Mouse (Mus musculus) lung, embryonic 15.5 days (tissue): Measurements from ENCODE around the gene Pan2. TPM values are rescaled to one million over a fixed set of nuclear protein-coding genes. Genes with fewer than 3 reads are reported as not detected.

ENCODE experiments used
- ATAC-seq: fragments of 200-750 bp; cut with Nextera tagmentation; 2 replicates; pipeline ENCODE4 v1.8.0; 2017; ENCODE audit warnings: moderate number of reproducible peaks, borderline replicate concordance; ENCODE audit not compliant: low FRiP score, low TSS enrichment; ENCODE audit errors: extremely low read depth
- H3K27ac ChIP-seq: fragments of 300-500 bp; sonication (generic); 2 replicates; pipeline ENCODE4 v1.5.1; 2015; ENCODE audit warnings: moderate library complexity, mild to moderate bottlenecking, inconsistent platforms
- H3K27me3 ChIP-seq: fragments of 300-500 bp; sonication (generic); 2 replicates; pipeline ENCODE4 v1.6.1; 2015; ENCODE audit warnings: inconsistent platforms
- H3K36me3 ChIP-seq: fragments of 300-500 bp; sonication (generic); 2 replicates; pipeline ENCODE4 v1.6.1; 2015; ENCODE audit warnings: inconsistent platforms
- H3K4me1 ChIP-seq: fragments of 300-500 bp; sonication (generic); 2 replicates; pipeline ENCODE4 v1.6.1; 2015; ENCODE audit warnings: inconsistent platforms
- H3K4me2 ChIP-seq: fragments of 300-500 bp; sonication (generic); 2 replicates; pipeline ENCODE4 v1.6.1; 2015; ENCODE audit warnings: inconsistent platforms, mild to moderate bottlenecking, moderate library complexity
- H3K4me3 ChIP-seq: fragments of 300-500 bp; sonication (generic); 2 replicates; pipeline ENCODE4 v1.5.1; 2015; ENCODE audit warnings: mild to moderate bottlenecking, inconsistent platforms
- H3K9ac ChIP-seq: fragments of 300-500 bp; sonication (generic); 2 replicates; pipeline ENCODE4 v1.6.1; 2015; ENCODE audit warnings: inconsistent platforms
- H3K9me3 ChIP-seq: fragments of 300-500 bp; sonication (generic); 2 replicates; pipeline ENCODE4 v1.6.1; 2016; ENCODE audit warnings: inconsistent platforms
- WGBS: fragments of 180-500 bp; shearing (Covaris S2); methylation state at CpG from one replicate; pipeline ENCODE4 v1.1.7; 2015; 5-methylcytosine and 5-hydroxymethylcytosine counted together
- polyA plus RNA-seq: library from polyadenylated mRNA; unstranded; fragments of >200 nt; fragmentation: Nextera tagmentation; extraction: Ambion mirVana; gene quantifications from 2 replicates; pipeline ENCODE4 v1.2.1, GENCODE M21; 2015

Gene Pan2
- polyA plus RNA-seq, 1 experiment from 2014 or later = 34.5 TPM

DNA sequence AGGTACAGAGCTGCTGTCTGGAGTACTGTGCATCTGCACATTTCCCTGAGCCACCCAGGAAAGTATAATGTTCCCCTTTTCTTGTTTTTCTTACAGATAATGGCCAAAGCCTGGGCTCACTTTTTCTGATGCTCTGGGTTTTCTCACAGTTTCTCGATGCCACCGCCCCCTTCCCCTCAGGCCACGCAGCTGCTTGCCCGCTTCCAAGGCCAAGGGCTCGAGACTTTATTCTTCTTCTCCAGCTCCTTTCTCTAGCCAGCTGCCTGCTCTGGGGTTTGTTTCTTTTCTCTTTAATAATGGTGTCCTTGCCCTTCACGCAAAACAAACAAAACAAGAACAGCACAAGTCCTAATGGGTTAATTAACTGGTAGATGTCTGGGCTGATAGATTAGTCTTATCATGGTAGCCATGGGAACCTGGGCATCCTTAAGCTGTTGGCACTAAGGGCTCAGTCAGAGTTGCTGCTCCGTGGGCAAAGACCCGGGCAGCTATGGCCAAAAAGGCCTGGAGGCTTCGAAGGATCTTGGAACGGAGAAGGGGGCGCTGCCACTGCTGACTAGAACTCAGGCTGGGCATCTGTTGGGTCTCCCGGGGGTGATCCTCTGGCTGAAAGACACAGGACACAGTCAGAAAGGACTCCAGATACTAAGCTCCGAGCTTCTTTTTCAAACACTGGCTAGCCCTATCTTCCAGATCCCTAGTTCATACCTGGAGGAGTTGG, 6.6 kb upstream of the Pan2 start:
- Histone ChIP-seq H3K4me2 (no peak overlapping the region), H3K9ac (no peak overlapping the region), H3K27me3 (no peaks in the 10 kb centered on the region), H3K27ac (no peak overlapping the region), H3K4me1 (peaks cover 10% of the 10 kb centered on the region), H3K36me3 (peaks cover 3% of the 10 kb centered on the region; the same call in 1 of the 2 replicates), H3K4me3 (no peak overlapping the region), H3K9me3 (no peaks in the 10 kb centered on the region)
- ATAC-seq = no peak
- 68% methylated on average over 13 of the region's 13 CpGs for WGBS

DNA sequence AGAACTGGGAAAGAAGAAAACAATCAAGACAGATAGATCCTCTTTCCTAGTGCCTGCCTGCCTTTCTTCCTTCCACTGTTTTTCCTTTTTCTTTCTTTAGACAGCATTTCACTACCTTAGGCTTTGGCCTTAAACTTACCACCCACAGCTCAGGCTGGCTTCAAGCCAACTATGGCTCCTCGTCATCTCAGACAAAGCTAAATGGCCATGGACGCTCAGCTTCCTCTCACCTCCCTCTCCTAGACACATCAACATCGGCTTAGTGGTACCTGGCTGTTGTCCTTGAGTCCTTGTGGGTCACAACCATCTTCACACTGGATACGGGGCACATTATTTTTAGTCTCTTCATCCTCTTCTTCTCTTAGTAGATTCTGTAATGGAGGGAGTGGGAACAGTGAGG, 5.9 kb upstream of the Pan2 start:
- H3K9ac ChIP-seq = no peak overlapping the region
- WGBS = 51% methylated on average over 4 of the region's 4 CpGs
- 0 out of 2 replicates have a peak overlapping the region, but pooled peaks have one; percentile 9 for H3K27ac ChIP-seq
- H3K4me3 ChIP-seq = no peak overlapping the region
- peaks cover 13% of the 10 kb centered on the region for H3K4me1 ChIP-seq
- peaks cover 1% of the 10 kb centered on the region; the same call in 1 of the 2 replicates for H3K36me3 ChIP-seq
- no peaks in the 10 kb centered on the region for H3K9me3 ChIP-seq
- no peaks in the 10 kb centered on the region for H3K27me3 ChIP-seq
- ATAC-seq = peak; percentile 15; the same call in 1 of the 2 replicates
- H3K4me2 ChIP-seq = no peak overlapping the region

DNA sequence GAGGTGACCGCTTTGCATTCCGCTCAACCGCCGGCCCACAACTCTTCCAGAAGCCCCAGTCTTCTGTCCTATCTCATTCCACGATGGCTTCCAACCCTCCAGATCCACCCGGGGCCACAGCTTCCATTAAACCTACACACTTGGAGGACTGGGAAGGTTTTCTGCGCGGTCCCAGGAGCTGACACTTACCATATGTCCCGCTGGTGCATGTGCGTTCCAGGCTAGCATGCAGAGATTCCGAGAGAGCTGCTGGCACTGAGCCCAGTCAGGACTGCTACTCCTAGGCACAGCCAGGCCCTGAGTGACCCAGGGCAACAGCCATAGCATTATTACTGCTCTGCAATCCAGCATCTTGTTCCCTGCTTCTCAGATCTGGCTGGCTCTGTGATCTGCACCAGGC, 5.5 kb upstream of the Pan2 start:
- Histone ChIP-seq H3K27ac (0 out of 2 replicates have a peak overlapping the region, but pooled peaks have one; percentile 9), H3K9ac (no peak overlapping the region), H3K4me1 (peaks cover 17% of the 10 kb centered on the region), H3K4me2 (no peak overlapping the region), H3K27me3 (no peaks in the 10 kb centered on the region), H3K4me3 (no peak overlapping the region), H3K36me3 (no peaks in the 10 kb centered on the region), H3K9me3 (no peaks in the 10 kb centered on the region)
- peak; percentile 72; the same call in 1 of the 2 replicates for ATAC-seq
- 55% methylated on average over 11 of the region's 11 CpGs for WGBS

DNA sequence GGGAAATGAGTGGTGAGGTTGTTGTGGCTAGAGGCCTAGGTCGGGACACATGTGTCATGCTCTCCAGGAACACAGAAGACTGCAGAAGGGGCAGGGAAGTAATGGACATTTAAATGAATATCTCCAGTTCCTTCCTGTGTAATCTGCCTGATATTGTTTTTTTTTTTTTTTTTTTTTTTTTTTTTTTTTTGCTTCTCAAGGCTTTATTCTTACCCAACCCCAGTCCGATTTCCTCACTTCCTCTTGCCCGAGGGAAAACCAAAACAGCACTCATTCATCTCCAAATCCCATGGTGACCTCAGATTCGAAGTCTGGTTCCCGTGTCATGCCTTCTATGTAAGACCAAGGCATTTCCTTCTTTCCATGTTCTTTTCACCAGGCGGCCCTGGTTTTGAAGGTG, 4.9 kb upstream of the Pan2 start:
- Histone ChIP-seq H3K4me1 (peaks cover 17% of the 10 kb centered on the region), H3K9ac (no peak overlapping the region), H3K9me3 (no peaks in the 10 kb centered on the region), H3K27ac (no peak overlapping the region), H3K36me3 (no peaks in the 10 kb centered on the region), H3K4me3 (no peak overlapping the region), H3K27me3 (no peaks in the 10 kb centered on the region), H3K4me2 (no peak overlapping the region)
- ATAC-seq = no peak
- WGBS = 60% methylated on average over 6 of the region's 6 CpGs

DNA sequence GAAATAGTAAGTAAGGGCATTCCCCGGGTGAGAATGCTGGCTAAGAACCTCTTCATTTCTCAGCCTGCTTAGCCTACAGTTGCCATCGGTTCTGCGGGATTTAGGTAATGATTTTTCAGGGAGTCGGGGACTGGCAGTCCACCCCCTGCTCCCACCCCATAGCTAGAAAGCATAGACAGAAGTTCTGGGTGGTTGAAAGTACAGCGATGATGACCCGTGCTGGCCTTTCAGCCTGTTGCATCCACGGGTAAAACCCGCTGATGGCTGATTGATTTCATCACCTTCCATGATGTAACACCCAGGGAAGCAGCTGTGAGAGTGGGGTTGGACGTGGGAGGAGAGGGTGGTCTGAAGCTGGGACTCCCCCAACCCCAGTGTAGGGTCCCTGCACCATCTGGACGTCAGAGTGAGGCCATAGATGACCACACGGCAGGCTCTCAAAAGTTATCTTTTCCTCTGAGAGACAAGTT, 4.4 kb upstream of the Pan2 start, which contains the start of gene Il23a:
Gene Il23a (minus strand): TSS at position 51 of the 470 bp plus-strand sequence.
- Histone ChIP-seq H3K36me3 (no peaks in the 10 kb centered on the region), H3K4me2 (no peak within 1 kb of the TSS), H3K4me1 (peaks cover 17% of the 10 kb centered on the region), H3K4me3 (no peak within 1 kb of the TSS), H3K9me3 (no peaks in the 10 kb centered on the region), H3K27me3 (no peaks in the 10 kb centered on the region), H3K27ac (0 out of 2 replicates have a peak within 1 kb of the TSS, but pooled peaks have one; percentile 9), H3K9ac (no peak within 1 kb of the TSS)
- 81% methylated on average over 11 of the region's 11 CpGs for WGBS
- ATAC-seq = no peak

DNA sequence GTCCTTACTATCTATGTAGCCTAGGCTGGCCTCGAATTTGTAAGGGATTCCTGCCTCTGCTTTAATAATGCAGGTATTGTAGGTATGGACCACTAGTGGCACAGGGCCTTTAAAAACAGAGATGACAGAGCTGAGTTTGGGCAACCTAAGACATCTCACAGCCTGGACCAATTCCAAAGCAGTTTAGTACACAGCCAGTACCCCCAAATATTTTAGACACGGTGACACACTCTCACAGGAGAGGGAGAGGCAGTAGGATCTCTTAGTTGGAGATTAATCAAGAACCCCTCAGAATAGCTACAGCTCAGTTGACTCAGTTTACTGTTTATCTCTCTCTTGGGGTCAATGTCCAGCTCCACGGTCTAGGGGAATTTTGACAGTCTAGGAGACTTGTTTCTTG, 778 bp upstream of the Pan2 start:
- WGBS = 30% methylated on average over 3 of the region's 3 CpGs
- ATAC-seq = no peak

DNA sequence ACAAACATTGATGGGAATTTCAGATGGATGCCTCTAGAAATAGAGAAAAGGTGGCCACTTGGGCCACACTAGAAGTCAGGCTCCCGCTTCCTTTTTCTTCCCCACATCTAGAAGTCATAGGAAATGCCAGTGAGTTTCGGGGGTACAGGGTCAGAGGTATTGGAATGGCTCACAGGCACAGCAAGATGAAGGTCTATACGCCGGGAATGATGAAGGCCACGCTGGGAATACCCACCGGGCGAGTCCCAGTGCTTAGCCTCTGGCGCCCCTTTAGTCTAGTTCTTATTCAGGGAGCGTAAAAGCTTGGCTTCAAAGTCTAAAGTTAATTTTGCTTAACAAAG, 380 bp upstream of the Pan2 start:
- 0% methylated on average over 9 of the region's 9 CpGs for whole genome bisulfite sequencing
- peak overlapping the region; percentile 79 for H3K9ac ChIP-seq
- H3K36me3 ChIP-seq = peaks cover 8% of the 10 kb centered on the region; the same call in 1 of the 2 replicates
- no peaks in the 10 kb centered on the region for H3K27me3 ChIP-seq
- peak overlapping the region; percentile 54 for H3K4me3 ChIP-seq
- no peaks in the 10 kb centered on the region for H3K9me3 ChIP-seq
- ATAC-seq = peak; percentile 46
- H3K4me2 ChIP-seq = peak overlapping the region; percentile 70
- peak overlapping the region; percentile 94 for H3K27ac ChIP-seq
- H3K4me1 ChIP-seq = peaks cover 21% of the 10 kb centered on the region

More for the DNA sequence above, 778 bp upstream of the Pan2 start:
- peaks cover 8% of the 10 kb centered on the region; the same call in 1 of the 2 replicates for H3K36me3 ChIP-seq
- peak overlapping the region; percentile 70 for H3K4me2 ChIP-seq
- H3K27ac ChIP-seq = peak overlapping the region; percentile 94
- no peaks in the 10 kb centered on the region for H3K9me3 ChIP-seq
- peaks cover 25% of the 10 kb centered on the region for H3K4me1 ChIP-seq
- H3K9ac ChIP-seq = peak overlapping the region; percentile 79
- H3K4me3 ChIP-seq = peak overlapping the region; percentile 54
- no peaks in the 10 kb centered on the region for H3K27me3 ChIP-seq

DNA sequence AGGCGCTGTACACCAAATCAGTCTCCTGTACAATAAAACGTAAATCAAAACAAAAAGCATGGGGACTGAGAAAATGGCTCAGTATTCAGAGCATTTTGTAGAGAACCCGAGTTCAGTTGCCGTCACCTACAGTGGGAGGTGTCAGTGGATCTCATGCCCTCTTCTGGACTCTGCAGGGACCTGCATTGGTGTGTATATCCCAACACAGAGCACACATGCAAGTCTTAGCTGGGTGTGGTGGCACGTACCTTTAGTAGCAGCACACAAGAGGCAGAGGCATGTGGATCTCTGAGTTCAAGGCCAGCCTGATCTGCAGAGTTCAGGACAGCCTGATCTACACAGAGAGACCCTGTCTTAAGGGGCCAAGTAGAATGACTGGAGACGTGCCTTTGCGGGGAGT, 6.5 kb downstream of the Pan2 start:
- Histone ChIP-seq H3K27me3 (no peaks in the 10 kb centered on the region), H3K27ac (no peak overlapping the region), H3K4me3 (no peak overlapping the region), H3K36me3 (peaks cover 55% of the 10 kb centered on the region), H3K9me3 (no peaks in the 10 kb centered on the region), H3K9ac (no peak overlapping the region), H3K4me2 (no peak overlapping the region), H3K4me1 (peaks cover 11% of the 10 kb centered on the region)
- 87% methylated on average over 7 of the region's 7 CpGs for WGBS
- ATAC-seq = no peak

DNA sequence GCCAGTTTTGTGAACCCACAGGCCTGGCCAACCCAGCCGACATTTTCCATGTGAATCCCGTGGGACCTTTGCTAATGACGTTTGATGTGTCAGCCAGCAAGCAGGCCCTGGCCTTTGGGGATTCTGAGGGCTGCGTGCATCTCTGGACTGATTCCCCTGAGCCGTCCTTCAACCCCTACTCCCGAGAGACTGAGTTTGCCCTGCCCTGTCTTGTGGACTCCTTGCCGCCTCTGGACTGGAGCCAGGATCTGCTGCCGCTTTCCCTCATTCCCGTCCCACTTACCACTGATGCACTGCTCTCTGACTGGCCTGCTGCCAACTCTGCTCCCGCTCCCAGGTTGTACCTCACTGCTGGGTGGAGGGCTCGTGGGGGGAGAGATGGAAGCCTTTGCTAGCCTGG, 7.0 kb downstream of the Pan2 start:
- Histone ChIP-seq H3K27me3 (no peaks in the 10 kb centered on the region), H3K4me3 (no peak overlapping the region), H3K36me3 (peaks cover 61% of the 10 kb centered on the region), H3K4me1 (peaks cover 10% of the 10 kb centered on the region), H3K9ac (no peak overlapping the region), H3K9me3 (no peaks in the 10 kb centered on the region), H3K4me2 (no peak overlapping the region), H3K27ac (0 out of 2 replicates have a peak overlapping the region, but pooled peaks have one; percentile 20)
- ATAC-seq = peak; percentile 46
- WGBS = 33% methylated on average over 11 of the region's 11 CpGs

DNA sequence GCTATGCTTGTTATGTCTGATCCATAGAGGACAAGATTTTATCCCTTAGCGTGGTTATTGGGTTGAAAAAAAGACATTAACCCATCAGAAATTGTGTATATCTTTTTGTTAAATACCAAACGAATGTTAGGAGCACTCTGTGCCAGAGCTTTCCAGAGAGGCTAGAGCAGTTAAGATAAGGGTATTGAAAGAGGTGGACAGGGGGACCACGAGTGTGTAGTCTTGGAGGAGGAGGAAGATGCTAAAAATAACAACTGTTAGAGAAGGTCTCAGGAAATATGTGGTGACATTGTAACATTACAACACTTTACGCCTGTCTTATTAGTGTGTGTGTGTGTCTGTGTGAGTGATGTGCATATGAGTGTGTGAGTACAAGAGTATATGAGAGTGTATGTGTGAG, 7.8 kb downstream of the Pan2 start:
- Histone ChIP-seq H3K4me2 (no peak overlapping the region), H3K4me3 (no peak overlapping the region), H3K9ac (no peak overlapping the region), H3K36me3 (peaks cover 64% of the 10 kb centered on the region), H3K9me3 (no peaks in the 10 kb centered on the region), H3K27ac (no peak overlapping the region), H3K27me3 (no peaks in the 10 kb centered on the region), H3K4me1 (peaks cover 10% of the 10 kb centered on the region)
- WGBS = 62% methylated on average over 4 of the region's 4 CpGs
- no peak for ATAC-seq

DNA sequence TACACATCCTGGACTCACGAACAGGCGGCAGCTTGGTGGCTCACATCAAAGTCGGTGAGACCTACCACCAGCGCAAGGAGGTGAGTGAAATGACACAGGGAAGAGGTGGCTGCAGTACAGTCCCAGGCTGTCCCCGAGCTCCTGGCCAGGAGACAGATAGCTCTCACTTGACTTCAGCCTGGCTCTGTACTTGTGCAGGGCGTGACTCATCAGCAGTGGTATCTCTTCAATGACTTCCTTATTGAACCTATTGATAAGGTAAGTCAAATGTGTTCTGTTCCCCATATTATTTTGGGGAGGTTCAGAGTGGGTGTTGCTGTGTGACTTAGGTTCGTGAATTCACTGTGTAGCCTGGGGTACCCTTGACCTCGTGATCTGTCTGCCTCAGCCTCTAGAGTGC, 12.4 kb downstream of the Pan2 start:
- H3K9ac ChIP-seq = no peak overlapping the region
- WGBS = 88% methylated on average over 8 of the region's 8 CpGs
- no peak overlapping the region for H3K27ac ChIP-seq

DNA sequence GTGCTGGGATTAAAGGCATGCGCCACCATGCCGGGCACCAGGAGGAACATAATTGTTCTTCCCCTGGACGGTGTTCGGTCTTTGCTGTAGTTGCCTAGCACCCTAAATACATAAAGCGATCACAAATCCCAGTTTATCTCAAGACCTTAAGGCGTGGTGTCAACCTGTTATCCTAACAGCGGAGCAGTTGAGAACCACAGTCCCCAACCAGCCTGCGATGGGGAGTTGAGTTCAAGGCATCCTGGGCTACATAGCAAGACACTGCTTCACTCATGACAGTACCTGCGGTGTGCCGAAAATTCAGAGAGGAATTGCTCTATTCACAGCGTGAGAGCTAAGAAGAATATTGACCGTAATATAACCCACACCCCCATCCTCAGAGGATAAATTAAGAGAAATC, 18.5 kb downstream of the Pan2 start:
- peaks cover 55% of the 10 kb centered on the region for H3K36me3 ChIP-seq
- ATAC-seq = no peak
- no peaks in the 10 kb centered on the region for H3K27me3 ChIP-seq
- no peak overlapping the region for H3K27ac ChIP-seq
- peak overlapping the region; percentile 85 for H3K4me3 ChIP-seq
- H3K9ac ChIP-seq = peak overlapping the region; percentile 97
- no peaks in the 10 kb centered on the region for H3K9me3 ChIP-seq
- WGBS = 53% methylated on average over 12 of the region's 12 CpGs
- peaks cover 17% of the 10 kb centered on the region for H3K4me1 ChIP-seq
- peak overlapping the region; percentile 75 for H3K4me2 ChIP-seq

More for the DNA sequence above, 12.4 kb downstream of the Pan2 start:
- H3K36me3 ChIP-seq = peaks cover 71% of the 10 kb centered on the region
- no peaks in the 10 kb centered on the region for H3K9me3 ChIP-seq
- no peak overlapping the region for H3K4me2 ChIP-seq
- no peak overlapping the region for H3K4me3 ChIP-seq
- no peak for ATAC-seq
- H3K4me1 ChIP-seq = 0 out of 2 replicates have a peak, but pooled peaks cover under 1% of the 10 kb centered on the region
- no peaks in the 10 kb centered on the region for H3K27me3 ChIP-seq
